Comparison of ENCODE assay signal across 28 mouse cellular contexts in the genomic region with DNA sequence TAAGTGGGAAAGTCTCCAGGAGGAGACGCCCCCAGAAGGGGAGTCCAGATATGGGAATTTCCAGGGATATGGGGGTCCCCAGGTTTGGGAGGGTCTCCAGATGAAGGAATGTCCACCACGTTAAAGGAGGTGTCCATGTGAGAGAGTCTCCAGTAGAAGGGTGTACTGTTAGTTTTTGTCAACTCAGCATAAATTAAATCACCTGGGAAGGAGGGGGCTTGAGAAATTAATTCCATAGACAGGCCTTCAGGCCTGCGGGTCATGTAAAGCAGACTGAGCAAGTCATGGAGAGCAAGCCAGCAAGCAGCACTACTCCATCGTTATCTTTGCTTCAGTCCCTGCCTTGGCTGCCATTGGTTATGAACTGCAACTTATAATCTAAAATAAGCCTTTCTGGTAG.
"Had no signal": no experiment of that assay in that cellular context is flagged by ENCODE, and none has a peak within 500 bp of the region (broad histone marks: within the 10 kb centered on the region; RNA-seq: fewer than 3 reads in every experiment).

No protein-coding gene starts in this region.

- H3K4me3 ChIP-seq: heart, adult 2 months; heart, embryonic 13.5 days; heart, embryonic 15.5 days; hindbrain, embryonic 13.5 days; hindbrain, embryonic 15.5 days; kidney, embryonic 15.5 days; limb, embryonic 10.5 days; limb, embryonic 12.5 days; liver, embryonic 13.5 days; liver, embryonic 15.5 days had no signal

- H3K27ac ChIP-seq: heart, adult 2 months; heart, embryonic 13.5 days; heart, embryonic 15.5 days; hindbrain, embryonic 13.5 days; hindbrain, embryonic 15.5 days; hindbrain, postnatal 0 days; kidney, embryonic 15.5 days; kidney, postnatal 0 days; limb, embryonic 10.5 days; limb, embryonic 12.5 days; liver, embryonic 13.5 days; liver, embryonic 15.5 days had no signal

- H3K4me2 ChIP-seq: heart, embryonic 11.5 days; heart, embryonic 13.5 days; heart, embryonic 15.5 days; hindbrain, embryonic 13.5 days; hindbrain, embryonic 15.5 days; kidney, embryonic 15.5 days; limb, embryonic 12.5 days; liver, embryonic 11.5 days; liver, embryonic 13.5 days; liver, embryonic 15.5 days had no signal

- DNase-seq: gastrocnemius, postnatal 14 days; gastrocnemius, postnatal 36 days; heart, adult 11 months; heart, adult 2 months; heart, postnatal 14 days; heart, postnatal 36 days; kidney, adult 11 months; kidney, adult 2 months; kidney, adult 9 months; kidney, postnatal 14 days; kidney, postnatal 36 days; layer of hippocampus, adult 9-11 months; layer of hippocampus, postnatal 36 days; liver; liver, embryonic 13.5 days had no signal

- H3K9me3 ChIP-seq: heart, embryonic 13.5 days; heart, embryonic 15.5 days; hindbrain, embryonic 13.5 days; hindbrain, embryonic 15.5 days; kidney, embryonic 15.5 days; limb, embryonic 10.5 days; limb, embryonic 12.5 days; liver, embryonic 13.5 days; liver, embryonic 15.5 days had no signal

- ATAC-seq: hindbrain, postnatal 0 days; intestine, embryonic 16.5 days had no signal

- H3K9ac ChIP-seq: heart, embryonic 13.5 days; heart, embryonic 15.5 days; hindbrain, embryonic 13.5 days; hindbrain, embryonic 15.5 days; kidney, embryonic 15.5 days; limb, embryonic 12.5 days; liver, embryonic 13.5 days; liver, embryonic 15.5 days had no signal

- H3K36me3 ChIP-seq: heart, embryonic 13.5 days; heart, embryonic 15.5 days; hindbrain, embryonic 13.5 days; hindbrain, embryonic 15.5 days; kidney, embryonic 15.5 days; limb, embryonic 10.5 days; limb, embryonic 12.5 days; liver, embryonic 13.5 days; liver, embryonic 15.5 days had no signal
